Mouse (Mus musculus): ENCODE measurements around the gene Icosl. TPM values are rescaled to one million over a fixed set of nuclear protein-coding genes. Genes with fewer than 3 reads are reported as not detected.
A peak's percentile ranks its signal among the peaks of the same experiment; 100 is the strongest.
"Not testable (repeated sequence)": the region's sequence is repeated elsewhere in the genome, so short reads cannot be mapped to it uniquely, and the experiment has no call there.

Icosl gene
- polyA plus RNA-seq, 1 experiment from 2014 or later, result 3.0 TPM

GRCm38 (mm10) chr10:78095221-78095620 is 26.1 kb downstream of the Icosl start:
- H3K4me1 ChIP-seq (replicated peaks), result no peaks in the 10 kb centered on the region
- no peak overlapping the region for H3K9ac ChIP-seq (replicated peaks)
- H3K9me3 ChIP-seq, result no peaks in the 10 kb centered on the region
- no peaks in the 10 kb centered on the region for H3K27me3 ChIP-seq
- no peak overlapping the region for H3K4me2 ChIP-seq
- ATAC-seq (ENCODE audit: insufficient number of reproducible peaks, insufficient read depth, low FRiP score, low TSS enrichment, low read depth), result no peak
- H3K36me3 ChIP-seq, result no peaks in the 10 kb centered on the region
- no peak overlapping the region for H3K4me3 ChIP-seq (replicated peaks)
- H3K27ac ChIP-seq, result no peak overlapping the region

DNA sequence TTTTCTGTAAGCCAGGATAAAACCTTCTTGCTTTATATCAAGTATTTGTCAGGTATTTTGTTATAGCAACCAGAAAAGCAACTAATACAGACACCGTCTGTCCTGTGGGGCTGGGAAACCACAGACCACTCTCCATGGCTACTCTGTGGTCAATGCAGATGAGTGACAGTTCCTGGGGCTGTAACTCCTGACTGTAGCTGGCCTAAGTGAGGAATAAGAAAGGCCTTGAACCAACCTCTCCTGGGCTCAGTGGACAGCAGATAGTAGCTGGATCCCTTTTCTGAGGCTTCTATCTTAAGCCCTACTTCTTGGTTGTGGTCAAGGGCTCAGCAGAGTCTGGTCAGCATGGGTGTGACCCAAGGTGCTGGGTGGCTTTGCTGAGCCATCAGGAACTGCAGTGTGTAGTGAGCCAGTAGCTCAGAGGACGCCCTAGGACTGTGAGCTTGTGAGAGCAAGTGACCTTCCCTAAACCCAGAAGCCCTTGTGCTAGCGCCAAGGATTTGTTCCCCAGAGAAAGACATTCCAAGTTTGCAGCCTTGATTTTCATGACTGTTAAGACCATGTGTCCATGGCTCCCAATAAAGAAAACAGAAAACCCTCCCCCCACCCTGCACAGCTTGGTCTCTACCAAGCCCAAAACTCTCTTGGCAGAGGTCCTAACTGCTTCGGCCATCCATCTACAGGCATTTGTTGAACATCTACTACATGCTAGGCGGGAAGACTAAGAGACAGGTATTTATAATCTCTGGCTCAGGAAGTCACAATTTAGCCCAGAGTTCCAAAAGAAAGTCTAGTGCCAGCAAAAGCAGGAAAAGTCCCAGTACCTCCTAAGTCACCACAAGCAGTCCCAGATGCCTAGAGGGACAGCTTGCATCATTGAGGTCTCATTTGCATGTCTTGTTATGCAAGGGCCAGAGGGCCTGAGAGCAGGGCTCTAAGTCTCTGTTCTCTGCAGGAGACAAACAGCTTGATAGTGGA is 27.1 kb downstream of the Icosl start:
- Histone ChIP-seq H3K4me1 (replicated peaks) (no peaks in the 10 kb centered on the region), H3K4me2 (no peak overlapping the region), H3K4me3 (replicated peaks) (no peak overlapping the region), H3K27me3 (no peaks in the 10 kb centered on the region), H3K9me3 (no peaks in the 10 kb centered on the region), H3K27ac (no peak overlapping the region), H3K9ac (replicated peaks) (no peak overlapping the region), H3K36me3 (no peaks in the 10 kb centered on the region)
- no peak for ATAC-seq (ENCODE audit: insufficient number of reproducible peaks, insufficient read depth, low FRiP score, low TSS enrichment, low read depth)
- 85% methylated on average over 5 of the region's 5 CpGs for WGBS

DNA sequence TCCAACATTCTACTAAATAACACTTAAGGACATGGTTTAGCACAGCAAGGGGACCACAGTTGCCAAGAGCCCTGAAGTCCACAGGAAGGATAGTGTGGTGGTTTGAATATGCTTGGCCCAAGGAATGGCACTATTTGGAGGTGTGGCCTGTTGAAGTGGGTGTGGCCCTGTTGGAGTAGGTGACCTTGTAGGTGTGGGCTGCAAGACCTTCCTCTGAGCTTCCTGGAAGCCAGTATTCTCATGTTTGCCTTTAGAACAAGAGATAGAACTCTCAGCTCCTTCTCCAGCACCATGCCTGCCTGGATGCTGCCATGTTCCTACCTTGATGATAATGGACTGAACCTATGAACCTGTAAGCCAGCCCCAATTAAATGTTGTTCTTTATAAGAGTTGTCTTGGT is 30.8 kb downstream of the Icosl start:
- H3K27ac ChIP-seq; ATAC-seq (ENCODE audit: insufficient number of reproducible peaks, insufficient read depth, low FRiP score, low TSS enrichment, low read depth); H3K4me3 ChIP-seq (replicated peaks); H3K4me1 ChIP-seq (replicated peaks); H3K27me3 ChIP-seq; H3K36me3 ChIP-seq; H3K4me2 ChIP-seq; H3K9ac ChIP-seq (replicated peaks); H3K9me3 ChIP-seq: not testable (repeated sequence)

DNA sequence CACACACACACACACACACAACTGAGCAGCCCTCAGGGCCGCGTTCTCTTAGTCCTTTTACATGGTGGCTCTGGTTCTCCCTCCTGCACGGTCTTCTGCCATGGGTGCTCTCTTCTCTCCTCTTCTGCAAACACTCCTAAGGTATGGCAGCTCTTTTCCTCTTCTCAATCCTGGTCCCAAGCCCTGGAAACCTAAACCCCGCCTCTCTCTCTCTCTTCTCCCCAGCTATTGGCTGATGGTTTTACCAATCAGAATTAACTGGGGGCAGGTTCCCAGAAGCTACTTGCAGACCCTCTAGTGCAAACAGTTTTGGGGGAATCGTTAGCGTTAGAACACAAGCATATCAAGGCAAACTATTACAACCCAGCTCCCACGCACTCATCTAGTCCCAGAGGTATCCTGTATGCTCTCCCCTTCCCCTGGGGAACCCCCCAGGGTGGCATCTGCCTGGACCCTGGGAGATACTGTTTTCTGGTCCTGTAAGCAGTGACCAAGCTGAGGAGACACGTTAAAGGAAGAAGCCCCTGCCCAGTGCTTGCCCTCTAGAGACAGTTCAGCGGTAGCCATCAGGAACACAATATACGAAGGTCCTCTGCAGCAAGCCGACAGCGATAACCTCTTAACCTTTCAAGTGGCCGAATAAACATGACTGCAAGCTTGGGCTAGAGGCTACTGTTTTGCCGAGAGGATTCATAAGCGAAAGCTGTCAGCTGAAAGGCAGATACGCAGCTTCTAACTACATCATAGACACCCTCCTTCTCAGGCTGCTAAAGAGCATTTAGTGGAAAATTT is 32.1 kb downstream of the Icosl start:
- no peaks in the 10 kb centered on the region for H3K4me1 ChIP-seq (replicated peaks)
- WGBS, result 25% methylated on average over 16 of the region's 16 CpGs

DNA sequence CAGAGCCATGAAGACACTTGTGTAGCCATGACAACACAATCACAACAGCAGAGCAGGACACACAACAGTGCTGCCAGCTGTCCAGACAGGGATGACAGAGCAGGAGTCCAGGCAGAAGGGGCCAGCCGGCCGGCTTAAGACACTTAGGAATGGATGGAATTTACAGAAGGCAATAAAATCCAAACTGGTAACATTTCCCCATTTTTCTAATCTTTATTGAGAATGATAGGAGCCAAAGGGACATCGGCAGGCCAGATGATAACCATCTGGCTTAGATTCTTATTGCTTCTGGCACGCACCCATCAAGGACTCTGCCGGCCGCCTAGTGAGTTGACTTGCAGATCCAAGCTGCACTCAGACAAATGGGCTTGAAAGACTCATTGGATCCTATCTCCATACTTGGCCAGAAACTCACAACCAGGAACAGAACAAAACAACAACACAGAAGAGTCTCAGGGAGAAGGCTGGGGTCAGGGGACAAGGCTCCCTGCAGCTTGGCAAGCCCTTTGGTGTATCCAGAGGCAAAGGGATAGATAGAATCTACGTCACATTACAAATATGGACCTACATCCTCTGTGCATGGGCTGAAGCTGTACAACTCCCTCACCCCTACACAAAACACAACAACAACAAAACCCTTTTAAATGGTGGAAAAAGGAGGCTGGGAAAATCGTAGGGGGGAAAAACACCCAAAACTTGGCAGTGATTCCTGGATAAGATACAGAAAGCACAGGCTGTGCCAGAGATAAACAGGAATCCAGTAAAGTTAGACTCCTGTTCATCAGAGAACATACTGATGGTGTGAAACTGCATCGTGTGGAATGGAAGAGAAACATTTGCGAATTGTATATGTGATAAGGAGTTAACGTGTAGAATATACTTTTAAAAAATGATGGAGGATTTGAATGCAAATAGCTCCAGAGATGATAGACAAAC is 35.7 kb downstream of the Icosl start:
- 60% methylated on average over 11 of the region's 11 CpGs for WGBS

More for the DNA sequence above, 32.1 kb downstream of the Icosl start:
- peak overlapping the region; percentile 66 for H3K4me2 ChIP-seq
- 0 out of 2 replicates have a peak overlapping the region, but pooled peaks have one; percentile 45 for H3K27ac ChIP-seq
- H3K36me3 ChIP-seq, result no peaks in the 10 kb centered on the region
- no peaks in the 10 kb centered on the region for H3K9me3 ChIP-seq
- peak overlapping the region; percentile 40; the same call in 1 of the 2 replicates for H3K9ac ChIP-seq (replicated peaks)
- H3K4me3 ChIP-seq (replicated peaks), result peak overlapping the region; percentile 29
- no peak for ATAC-seq (ENCODE audit: insufficient number of reproducible peaks, insufficient read depth, low FRiP score, low TSS enrichment, low read depth)
- H3K27me3 ChIP-seq, result no peaks in the 10 kb centered on the region

DNA sequence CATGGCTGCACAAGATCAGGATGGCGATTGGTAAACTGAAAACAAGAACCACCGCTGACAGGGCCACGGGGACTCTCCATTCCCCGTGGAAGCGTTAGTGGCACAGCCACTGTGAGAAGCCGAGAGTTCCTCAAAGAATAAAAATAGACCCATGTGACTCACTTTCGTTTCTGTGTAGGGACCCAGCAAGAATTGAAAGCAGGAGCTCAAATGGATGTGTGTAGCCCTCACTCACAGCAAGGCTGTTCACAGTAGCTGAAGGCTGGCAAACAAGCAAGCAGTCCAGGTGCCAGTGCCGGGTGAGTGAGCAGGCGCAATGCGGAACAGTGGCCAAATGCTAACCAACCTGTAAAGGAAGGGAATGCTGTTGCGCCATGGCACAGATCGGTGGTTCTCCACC is 36.4 kb downstream of the Icosl start:
- no peak for ATAC-seq (ENCODE audit: insufficient number of reproducible peaks, insufficient read depth, low FRiP score, low TSS enrichment, low read depth)

More for the DNA sequence above, 35.7 kb downstream of the Icosl start:
- Histone ChIP-seq H3K4me3 (replicated peaks) (no peak overlapping the region), H3K4me1 (replicated peaks) (no peaks in the 10 kb centered on the region), H3K9me3 (peaks cover 5% of the 10 kb centered on the region; the same call in 1 of the 2 replicates), H3K4me2 (no peak overlapping the region), H3K27me3 (no peaks in the 10 kb centered on the region), H3K27ac (no peak overlapping the region), H3K9ac (replicated peaks) (no peak overlapping the region), H3K36me3 (no peaks in the 10 kb centered on the region)
- ATAC-seq (ENCODE audit: insufficient number of reproducible peaks, insufficient read depth, low FRiP score, low TSS enrichment, low read depth), result no peak

GRCm38 (mm10) chr10:78114521-78115092 is 45.5 kb downstream of the Icosl start:
- H3K27me3 ChIP-seq, result no peaks in the 10 kb centered on the region
- H3K36me3 ChIP-seq, result no peaks in the 10 kb centered on the region
- 86% methylated on average over 4 of the region's 4 CpGs for WGBS
- no peak for ATAC-seq (ENCODE audit: insufficient number of reproducible peaks, insufficient read depth, low FRiP score, low TSS enrichment, low read depth)
- H3K4me2 ChIP-seq, result no peak overlapping the region
- H3K4me3 ChIP-seq (replicated peaks), result no peak overlapping the region
- no peaks in the 10 kb centered on the region for H3K4me1 ChIP-seq (replicated peaks)
- H3K9ac ChIP-seq (replicated peaks), result no peak overlapping the region
- 0 out of 2 replicates have a peak, but pooled peaks cover 3% of the 10 kb centered on the region for H3K9me3 ChIP-seq
- H3K27ac ChIP-seq, result no peak overlapping the region

More for the DNA sequence above, 36.4 kb downstream of the Icosl start:
- no peaks in the 10 kb centered on the region for H3K36me3 ChIP-seq
- no peak overlapping the region for H3K4me2 ChIP-seq
- H3K27me3 ChIP-seq, result no peaks in the 10 kb centered on the region
- 87% methylated on average over 12 of the region's 12 CpGs for WGBS
- no peak overlapping the region for H3K9ac ChIP-seq (replicated peaks)
- no peak overlapping the region for H3K27ac ChIP-seq
- no peaks in the 10 kb centered on the region for H3K4me1 ChIP-seq (replicated peaks)
- H3K4me3 ChIP-seq (replicated peaks), result no peak overlapping the region
- peaks cover 5% of the 10 kb centered on the region; the same call in 1 of the 2 replicates for H3K9me3 ChIP-seq

GRCm38 (mm10) chr10:78115153-78115552 is 46.1 kb downstream of the Icosl start:
- Histone ChIP-seq H3K27me3 (no peaks in the 10 kb centered on the region), H3K9me3 (0 out of 2 replicates have a peak, but pooled peaks cover 3% of the 10 kb centered on the region), H3K36me3 (no peaks in the 10 kb centered on the region), H3K27ac (no peak overlapping the region), H3K4me2 (no peak overlapping the region), H3K4me1 (replicated peaks) (no peaks in the 10 kb centered on the region), H3K9ac (replicated peaks) (no peak overlapping the region), H3K4me3 (replicated peaks) (no peak overlapping the region)
- ATAC-seq (ENCODE audit: insufficient number of reproducible peaks, insufficient read depth, low FRiP score, low TSS enrichment, low read depth), result no peak
- 84% methylated on average over 2 of the region's 2 CpGs for WGBS

DNA sequence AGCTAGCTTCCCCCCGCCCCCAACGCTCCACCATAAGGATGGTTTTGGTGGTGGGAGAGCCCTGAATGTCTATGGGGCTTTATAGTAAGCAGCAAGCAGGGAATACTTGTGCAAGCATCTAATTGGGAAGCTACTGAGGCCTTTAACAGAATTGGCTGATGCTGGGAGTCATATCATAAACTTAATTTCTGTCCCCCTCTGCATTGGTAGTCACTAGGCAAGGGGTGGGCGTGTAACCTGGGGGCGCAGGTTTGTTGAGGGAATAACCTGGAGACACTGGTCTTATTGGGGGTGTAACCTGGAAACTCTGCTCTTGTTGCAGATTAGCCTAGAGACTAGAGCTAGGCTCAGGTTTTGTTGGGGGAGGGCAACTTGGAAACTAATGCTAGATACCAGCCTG is 50.3 kb downstream of the Icosl start:
- H3K4me1 ChIP-seq (replicated peaks), result no peaks in the 10 kb centered on the region
- H3K27ac ChIP-seq, result no peak overlapping the region
- no peak overlapping the region for H3K4me3 ChIP-seq (replicated peaks)
- H3K36me3 ChIP-seq, result no peaks in the 10 kb centered on the region
- WGBS, result 95% methylated on average over 4 of the region's 4 CpGs
- 0 out of 2 replicates have a peak, but pooled peaks cover 3% of the 10 kb centered on the region for H3K9me3 ChIP-seq
- H3K4me2 ChIP-seq, result no peak overlapping the region
- ATAC-seq (ENCODE audit: insufficient number of reproducible peaks, insufficient read depth, low FRiP score, low TSS enrichment, low read depth), result no peak
- no peak overlapping the region for H3K9ac ChIP-seq (replicated peaks)
- no peaks in the 10 kb centered on the region for H3K27me3 ChIP-seq

DNA sequence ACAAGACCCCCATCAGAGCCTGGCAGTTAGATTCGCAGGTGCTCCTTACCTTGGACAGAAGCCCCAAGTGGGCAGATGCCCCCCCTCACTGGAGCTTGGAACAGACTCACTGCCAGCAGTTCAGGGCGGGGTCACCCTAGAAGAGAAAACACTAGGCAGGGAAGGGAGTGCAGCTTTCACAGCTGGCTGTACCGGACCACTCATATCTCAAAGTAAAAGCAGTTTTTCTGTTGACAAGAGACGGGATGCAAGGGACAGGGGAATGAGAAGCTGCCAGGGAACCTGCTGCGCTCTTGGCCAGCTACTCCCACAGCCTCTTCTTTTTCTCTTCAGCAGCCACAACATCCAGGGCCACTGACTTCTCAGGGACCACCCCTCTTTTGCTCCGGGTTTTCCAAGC is 55.0 kb downstream of the Icosl start:
- not testable (repeated sequence) for H3K9me3 ChIP-seq; H3K4me3 ChIP-seq (replicated peaks); ATAC-seq (ENCODE audit: insufficient number of reproducible peaks, insufficient read depth, low FRiP score, low TSS enrichment, low read depth); H3K27ac ChIP-seq; H3K4me2 ChIP-seq; H3K27me3 ChIP-seq; H3K9ac ChIP-seq (replicated peaks); H3K36me3 ChIP-seq
- H3K4me1 ChIP-seq (replicated peaks), result peaks cover 11% of the 10 kb centered on the region
- 73% methylated on average over 6 of the region's 6 CpGs for WGBS

All from limb, embryonic 12.5 days (tissue).